Mouse (Mus musculus) midbrain, postnatal 0 days (tissue): Measurements from ENCODE around the gene Arsk. TPM values are rescaled to one million over a fixed set of nuclear protein-coding genes. Genes with fewer than 3 reads are reported as not detected.

Source experiments
- ATAC-seq: fragments of 200-750 bp; cut with Nextera tagmentation; 2 replicates; pipeline ENCODE4 v1.8.0; 2017; ENCODE audit warnings: moderate number of reproducible peaks, mild to moderate bottlenecking, moderate TSS enrichment, moderate library complexity; ENCODE audit not compliant: low FRiP score
- DNase-seq: peaks from one replicate; pipeline ENCODE4 v3.0.0-alpha.2; 2015; ENCODE audit warnings: low spot score
- H3K27ac ChIP-seq: fragments of 300-500 bp; sonication (generic); 2 replicates; pipeline ENCODE4 v1.5.1; 2014; ENCODE audit warnings: low read depth, mild to moderate bottlenecking, low read length, mixed read lengths
- H3K27me3 ChIP-seq: fragments of 300-500 bp; sonication (generic); 2 replicates; pipeline ENCODE4 v1.6.1; 2014; ENCODE audit warnings: low read length, control low read depth, mixed read lengths; ENCODE audit not compliant: insufficient read depth
- H3K36me3 ChIP-seq: fragments of 300-500 bp; sonication (generic); 2 replicates; pipeline ENCODE4 v1.6.1; 2014; ENCODE audit warnings: low read length, control low read depth, mixed read lengths; ENCODE audit not compliant: insufficient read depth
- H3K4me1 ChIP-seq: fragments of 300-500 bp; sonication (generic); 2 replicates; pipeline ENCODE4 v1.6.1; 2014; ENCODE audit warnings: mild to moderate bottlenecking, control low read depth, antibody characterized with exemption, low read length, mixed read lengths; ENCODE audit not compliant: insufficient read depth
- H3K4me2 ChIP-seq: fragments of 300-500 bp; sonication (generic); 2 replicates; pipeline ENCODE4 v1.6.1; 2014; ENCODE audit warnings: low read depth, mild to moderate bottlenecking, low read length, mixed read lengths; ENCODE audit not compliant: poor library complexity, severe bottlenecking
- H3K4me3 ChIP-seq: fragments of 300-500 bp; sonication (generic); 2 replicates; pipeline ENCODE4 v1.5.1; 2014; ENCODE audit warnings: low read depth, mild to moderate bottlenecking, low read length, moderate library complexity
- H3K9ac ChIP-seq: fragments of 300-500 bp; sonication (generic); replicated peaks from 2 replicates; pipeline ENCODE4 v1.6.1; 2014; ENCODE audit warnings: mild to moderate bottlenecking, low read length, moderate library complexity, mixed read lengths; ENCODE audit not compliant: poor library complexity, severe bottlenecking
- H3K9me3 ChIP-seq: fragments of 300-500 bp; sonication (generic); 2 replicates; pipeline ENCODE4 v1.6.1; 2016; ENCODE audit warnings: low read length, control low read depth
- CTCF ChIP-seq: IDR thresholded peaks from 2 replicates; pipeline ENCODE4 v1.5.1; 2016; ENCODE audit warnings: antibody characterized with exemption, mild to moderate bottlenecking
- WGBS: fragments of 180-500 bp; shearing (Covaris S2); extraction: QIAGEN DNeasy Blood & Tissue Kit; methylation state at CpG from one replicate; pipeline ENCODE4 v1.1.7; 2014; 5-methylcytosine and 5-hydroxymethylcytosine counted together
- polyA plus RNA-seq: library from polyadenylated mRNA; unstranded; fragments of >200 nt; fragmentation: Nextera tagmentation; extraction: Ambion mirVana; gene quantifications from 2 replicates; pipeline ENCODE4 v1.2.1, GENCODE M21; 2015
- total RNA-seq: library from RNA; depleted of rRNA; stranded (reverse); fragments of >200 nt; gene quantifications from 2 replicates; pipeline ENCODE4 v1.2.3, GENCODE M21; 2014

The Arsk gene
- total and polyA plus RNA-seq, 2 experiments from 2014 or later = 3.9 to 6.6 TPM

- ATAC-seq (no peak), DNase-seq (no peak)
- Histone ChIP-seq H3K4me3 (no peak overlapping the region), H3K27ac (no peak overlapping the region), H3K27me3 (no peaks in the 10 kb centered on the region), H3K4me1 (no peaks in the 10 kb centered on the region), H3K9ac (no peak overlapping the region), H3K36me3 (peaks cover 6% of the 10 kb centered on the region; the same call in 1 of the 2 replicates), H3K4me2 (no peak overlapping the region), H3K9me3 (no peaks in the 10 kb centered on the region)
- no peak for TF ChIP-seq CTCF
- 94% methylated on average over 3 of the region's 3 CpGs for WGBS
Observed at GRCm38 (mm10) chr13:76062569-76062968, 35.9 kb downstream of the Arsk start.

- H3K9ac ChIP-seq = no peak overlapping the region
- no peaks in the 10 kb centered on the region for H3K27me3 ChIP-seq
- 90% methylated on average over 3 of the region's 3 CpGs for whole genome bisulfite sequencing
- peaks cover 6% of the 10 kb centered on the region; the same call in 1 of the 2 replicates for H3K36me3 ChIP-seq
- no peak overlapping the region for H3K4me3 ChIP-seq
- ATAC-seq (no peak), DNase-seq (no peak)
- H3K4me2 ChIP-seq = no peak overlapping the region
- no peaks in the 10 kb centered on the region for H3K9me3 ChIP-seq
- H3K27ac ChIP-seq = no peak overlapping the region
- H3K4me1 ChIP-seq = no peaks in the 10 kb centered on the region
- no peak for TF ChIP-seq CTCF
Observed at GRCm38 (mm10) chr13:76062126-76062525, 36.3 kb downstream of the Arsk start.

- Histone ChIP-seq H3K4me1 (peaks cover 7% of the 10 kb centered on the region; the same call in 1 of the 2 replicates), H3K4me3 (no peak overlapping the region), H3K36me3 (peaks cover 6% of the 10 kb centered on the region; the same call in 1 of the 2 replicates), H3K9ac (no peak overlapping the region), H3K27ac (no peak overlapping the region), H3K4me2 (no peak overlapping the region), H3K9me3 (no peaks in the 10 kb centered on the region), H3K27me3 (0 out of 2 replicates have a peak, but pooled peaks cover 2% of the 10 kb centered on the region)
- no peak for ATAC-seq
- WGBS = 90% methylated on average over 4 of the region's 4 CpGs
- TF ChIP-seq CTCF = no peak
- DNase-seq = no peak
Observed at GRCm38 (mm10) chr13:76059591-76059990, 38.9 kb downstream of the Arsk start.

- Histone ChIP-seq H3K4me2 (no peak overlapping the region), H3K36me3 (no peaks in the 10 kb centered on the region), H3K27ac (no peak overlapping the region), H3K4me1 (peaks cover 7% of the 10 kb centered on the region; the same call in 1 of the 2 replicates), H3K9ac (no peak overlapping the region), H3K4me3 (no peak overlapping the region), H3K27me3 (0 out of 2 replicates have a peak, but pooled peaks cover 7% of the 10 kb centered on the region), H3K9me3 (no peaks in the 10 kb centered on the region)
- TF ChIP-seq CTCF = no peak
- 78% methylated on average over 10 of the region's 10 CpGs for WGBS
- no peak for ATAC-seq
- no peak for DNase-seq
Observed at GRCm38 (mm10) chr13:76057267-76058069, 41.0 kb downstream of the Arsk start.

GRCm38 (mm10) chr13:76056896-76057266, 41.6 kb downstream of the Arsk start, which contains the start of gene Gpr150:
Gene Gpr150, minus strand, starts transcription at chr13:76056996.
- TF ChIP-seq CTCF = no peak
- 0 out of 2 replicates have a peak, but pooled peaks cover 7% of the 10 kb centered on the region for H3K27me3 ChIP-seq
- peak; percentile 6; the same call in 1 of the 2 replicates for ATAC-seq
- peak within 1 kb of the TSS; percentile 58 for H3K4me3 ChIP-seq
- H3K9ac ChIP-seq = peak within 1 kb of the TSS; percentile 66
- H3K4me1 ChIP-seq = peaks cover 7% of the 10 kb centered on the region; the same call in 1 of the 2 replicates
- H3K9me3 ChIP-seq = no peaks in the 10 kb centered on the region
- DNase-seq = no peak
- no peaks in the 10 kb centered on the region for H3K36me3 ChIP-seq
- WGBS = 5% methylated on average over 10 of the region's 10 CpGs
- H3K27ac ChIP-seq = peak within 1 kb of the TSS; percentile 55
- peak within 1 kb of the TSS; percentile 98 for H3K4me2 ChIP-seq

- Histone ChIP-seq H3K9me3 (no peaks in the 10 kb centered on the region), H3K4me3 (peak overlapping the region; percentile 58), H3K9ac (peak overlapping the region; percentile 66), H3K4me2 (peak overlapping the region; percentile 98), H3K27ac (peak overlapping the region; percentile 55), H3K4me1 (peaks cover 7% of the 10 kb centered on the region; the same call in 1 of the 2 replicates), H3K27me3 (0 out of 2 replicates have a peak, but pooled peaks cover 7% of the 10 kb centered on the region), H3K36me3 (no peaks in the 10 kb centered on the region)
- ATAC-seq (peak; percentile 93), DNase-seq (peak; percentile 79)
- TF ChIP-seq CTCF = peak; percentile 67
- under 1% methylated on average over 30 of the region's 34 CpGs for WGBS
Observed at GRCm38 (mm10) chr13:76056261-76056724, 42.2 kb downstream of the Arsk start.
